Mouse (Mus musculus): Measurements from ENCODE around the gene Igsf9. TPM values are rescaled to one million over a fixed set of nuclear protein-coding genes. Genes with fewer than 3 reads are reported as not detected.
A peak's percentile ranks its signal among the peaks of the same experiment; 100 is the strongest.

Igsf9 gene
- polyA plus RNA-seq, 2 experiments, result 29.6 to 62.0 TPM

GRCm38 (mm10) chr1:172515396-172515795 lies 33.8 kb downstream of the Igsf9 start:
- Histone ChIP-seq H3K4me1 (ENCODE audit: control insufficient read depth, insufficient read depth, low read length) (peaks cover 16% of the 10 kb centered on the region), H3K4me2 (replicated peaks; ENCODE audit: low read depth, low read length, severe bottlenecking) (no peak overlapping the region), H3K9ac (ENCODE audit: low read depth, low read length, severe bottlenecking) (no peak overlapping the region), H3K36me3 (ENCODE audit: control insufficient read depth, insufficient read depth, low read length) (no peaks in the 10 kb centered on the region), H3K9me3 (ENCODE audit: control insufficient read depth, low read length) (no peaks in the 10 kb centered on the region), H3K27ac (replicated peaks; ENCODE audit: low read depth, low read length) (no peak overlapping the region), H3K4me3 (replicated peaks; ENCODE audit: low read length) (no peak overlapping the region), H3K27me3 (ENCODE audit: control insufficient read depth, insufficient read depth, low read length) (no peaks in the 10 kb centered on the region)
- DNase-seq (ENCODE audit: low spot score), result no peak
- WGBS, result 75% methylated on average over 1 of the region's 1 CpGs
- no peak for TF ChIP-seq POLR2A (IDR thresholded peaks at IDR 0.05; ENCODE audit: borderline replicate concordance, extremely low read depth, insufficient read depth, insufficient read length)
- ATAC-seq (ENCODE audit: low FRiP score, low read depth), result no peak; the same call in 1 of the 2 replicates

- no peaks in the 10 kb centered on the region for H3K36me3 ChIP-seq (ENCODE audit: control insufficient read depth, insufficient read depth, low read length)
- DNase-seq (ENCODE audit: low spot score) (no peak), ATAC-seq (ENCODE audit: low FRiP score, low read depth) (no peak)
- no peak overlapping the region for H3K27ac ChIP-seq (replicated peaks; ENCODE audit: low read depth, low read length)
- no peak overlapping the region for H3K4me3 ChIP-seq (replicated peaks; ENCODE audit: low read length)
- H3K9ac ChIP-seq (ENCODE audit: low read depth, low read length, severe bottlenecking), result no peak overlapping the region
- no peaks in the 10 kb centered on the region for H3K9me3 ChIP-seq (ENCODE audit: control insufficient read depth, low read length)
- TF ChIP-seq POLR2A (IDR thresholded peaks at IDR 0.05; ENCODE audit: borderline replicate concordance, extremely low read depth, insufficient read depth, insufficient read length), result no peak
- H3K4me2 ChIP-seq (replicated peaks; ENCODE audit: low read depth, low read length, severe bottlenecking), result no peak overlapping the region
- H3K4me1 ChIP-seq (ENCODE audit: control insufficient read depth, insufficient read depth, low read length), result peaks cover 15% of the 10 kb centered on the region
- WGBS, result 75% methylated on average over 4 of the region's 4 CpGs
- H3K27me3 ChIP-seq (ENCODE audit: control insufficient read depth, insufficient read depth, low read length), result no peaks in the 10 kb centered on the region
Measured at GRCm38 (mm10) chr1:172518013-172518412, 36.4 kb downstream of the Igsf9 start.

- 63% methylated on average over 6 of the region's 6 CpGs for WGBS
- ATAC-seq (ENCODE audit: low FRiP score, low read depth), result no peak
Measured at GRCm38 (mm10) chr1:172519644-172520043, 38.1 kb downstream of the Igsf9 start.

GRCm38 (mm10) chr1:172520576-172521440 lies 39.2 kb downstream of the Igsf9 start, which contains the start of gene Cfap45:
TSS of gene Cfap45 (plus strand) at chr1:172520801.
- 7% methylated on average over 28 of the region's 28 CpGs for WGBS

More at GRCm38 (mm10) chr1:172519644-172520043, 38.1 kb downstream of the Igsf9 start:
- H3K27me3 ChIP-seq (ENCODE audit: control insufficient read depth, insufficient read depth, low read length), result no peaks in the 10 kb centered on the region
- no peaks in the 10 kb centered on the region for H3K36me3 ChIP-seq (ENCODE audit: control insufficient read depth, insufficient read depth, low read length)
- no peak overlapping the region for H3K27ac ChIP-seq (replicated peaks; ENCODE audit: low read depth, low read length)
- peaks cover 9% of the 10 kb centered on the region for H3K4me1 ChIP-seq (ENCODE audit: control insufficient read depth, insufficient read depth, low read length)
- no peak for DNase-seq (ENCODE audit: low spot score)
- H3K9me3 ChIP-seq (ENCODE audit: control insufficient read depth, low read length), result no peaks in the 10 kb centered on the region
- H3K4me3 ChIP-seq (replicated peaks; ENCODE audit: low read length), result no peak overlapping the region
- no peak overlapping the region for H3K9ac ChIP-seq (ENCODE audit: low read depth, low read length, severe bottlenecking)
- no peak overlapping the region for H3K4me2 ChIP-seq (replicated peaks; ENCODE audit: low read depth, low read length, severe bottlenecking)
- no peak for TF ChIP-seq POLR2A (IDR thresholded peaks at IDR 0.05; ENCODE audit: borderline replicate concordance, extremely low read depth, insufficient read depth, insufficient read length)

GRCm38 (mm10) chr1:172522524-172522923 lies 40.9 kb downstream of the Igsf9 start:
- Histone ChIP-seq H3K27ac (replicated peaks; ENCODE audit: low read depth, low read length) (no peak overlapping the region), H3K4me2 (replicated peaks; ENCODE audit: low read depth, low read length, severe bottlenecking) (no peak overlapping the region), H3K4me3 (replicated peaks; ENCODE audit: low read length) (no peak overlapping the region), H3K9ac (ENCODE audit: low read depth, low read length, severe bottlenecking) (no peak overlapping the region), H3K36me3 (ENCODE audit: control insufficient read depth, insufficient read depth, low read length) (no peaks in the 10 kb centered on the region), H3K4me1 (ENCODE audit: control insufficient read depth, insufficient read depth, low read length) (peaks cover 17% of the 10 kb centered on the region), H3K9me3 (ENCODE audit: control insufficient read depth, low read length) (no peaks in the 10 kb centered on the region), H3K27me3 (ENCODE audit: control insufficient read depth, insufficient read depth, low read length) (no peaks in the 10 kb centered on the region)
- no peak for ATAC-seq (ENCODE audit: low FRiP score, low read depth)
- TF ChIP-seq POLR2A (IDR thresholded peaks at IDR 0.05; ENCODE audit: borderline replicate concordance, extremely low read depth, insufficient read depth, insufficient read length), result no peak
- no peak for DNase-seq (ENCODE audit: low spot score)
- 67% methylated on average over 7 of the region's 7 CpGs for WGBS

More at GRCm38 (mm10) chr1:172520576-172521440, 39.2 kb downstream of the Igsf9 start, which contains the start of gene Cfap45:
- H3K9ac ChIP-seq (ENCODE audit: low read depth, low read length, severe bottlenecking), result peak within 1 kb of the TSS; percentile 17; the same call in 1 of the 2 replicates
- no peaks in the 10 kb centered on the region for H3K27me3 ChIP-seq (ENCODE audit: control insufficient read depth, insufficient read depth, low read length)
- H3K9me3 ChIP-seq (ENCODE audit: control insufficient read depth, low read length), result no peaks in the 10 kb centered on the region
- DNase-seq (ENCODE audit: low spot score) (peak; percentile 94), ATAC-seq (ENCODE audit: low FRiP score, low read depth) (peak; percentile 91)
- no peak for TF ChIP-seq POLR2A (IDR thresholded peaks at IDR 0.05; ENCODE audit: borderline replicate concordance, extremely low read depth, insufficient read depth, insufficient read length)
- H3K4me3 ChIP-seq (replicated peaks; ENCODE audit: low read length), result peak within 1 kb of the TSS; percentile 26
- H3K4me2 ChIP-seq (replicated peaks; ENCODE audit: low read depth, low read length, severe bottlenecking), result peak within 1 kb of the TSS; percentile 48
- H3K4me1 ChIP-seq (ENCODE audit: control insufficient read depth, insufficient read depth, low read length), result peaks cover 17% of the 10 kb centered on the region
- H3K36me3 ChIP-seq (ENCODE audit: control insufficient read depth, insufficient read depth, low read length), result no peaks in the 10 kb centered on the region
- no peak within 1 kb of the TSS for H3K27ac ChIP-seq (replicated peaks; ENCODE audit: low read depth, low read length)
